Mouse (Mus musculus) ovary, postnatal 36 days (tissue): ENCODE measurements around the gene Efna2.

Experiments
- DNase-seq: peaks from one replicate; pipeline ENCODE4 v3.0.0; 2022; ENCODE audit warnings: low spot score, mixed read lengths

Efna2 gene

DNA sequence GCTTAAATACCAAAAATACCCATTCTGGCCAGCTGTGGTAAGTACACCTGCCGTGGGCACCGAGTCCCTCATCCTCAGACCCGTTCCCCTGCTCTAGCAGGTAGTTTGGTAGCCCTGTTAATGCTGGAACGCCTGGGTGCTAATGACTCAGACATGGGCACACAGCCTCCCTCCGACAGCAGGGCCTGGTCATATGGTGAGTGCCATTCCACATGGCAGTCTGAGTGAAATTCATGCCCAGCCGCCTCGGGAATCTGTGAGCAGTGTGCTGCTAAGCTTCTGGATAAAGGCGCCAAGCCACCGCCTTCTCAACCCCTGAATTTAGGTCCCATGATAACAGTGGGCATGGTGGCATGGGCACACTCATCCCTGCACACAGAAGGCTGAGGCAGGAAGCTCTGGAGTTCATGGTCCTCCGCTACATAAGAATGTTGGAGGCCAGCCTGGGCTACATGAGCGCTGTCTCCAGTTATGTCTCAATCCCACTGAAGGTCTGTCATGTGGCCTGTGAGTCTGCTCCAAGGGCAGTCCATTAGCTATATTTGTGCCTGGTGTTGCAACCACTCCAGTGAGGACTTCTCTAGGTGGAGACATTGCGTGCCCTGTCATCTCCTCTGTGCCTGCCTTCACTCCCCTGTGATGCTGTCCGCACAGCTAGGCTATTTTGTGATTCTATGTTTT is 57.0 kb downstream of the Efna2 start:
- DNase-seq: no peak

DNA sequence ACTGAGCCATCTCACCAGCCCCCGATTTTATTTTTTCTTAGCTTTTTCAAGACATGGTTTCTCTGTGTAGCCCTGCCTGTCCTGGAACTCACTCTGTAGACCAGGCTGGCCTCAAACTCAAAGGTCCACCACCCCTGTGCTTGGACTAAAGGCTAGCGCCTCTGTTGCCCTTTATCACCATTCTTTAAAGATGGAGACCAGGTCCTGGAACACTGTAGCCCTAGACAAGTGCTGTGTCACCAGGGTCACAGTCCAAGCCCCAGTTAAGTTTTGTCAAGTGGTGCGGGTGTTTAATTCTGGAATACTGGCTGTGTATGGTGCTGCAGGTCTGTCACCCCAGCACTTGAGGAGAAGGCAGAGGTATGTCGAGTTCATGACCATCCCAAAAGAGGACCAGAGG is 57.7 kb downstream of the Efna2 start:
- no peak for DNase-seq

DNA sequence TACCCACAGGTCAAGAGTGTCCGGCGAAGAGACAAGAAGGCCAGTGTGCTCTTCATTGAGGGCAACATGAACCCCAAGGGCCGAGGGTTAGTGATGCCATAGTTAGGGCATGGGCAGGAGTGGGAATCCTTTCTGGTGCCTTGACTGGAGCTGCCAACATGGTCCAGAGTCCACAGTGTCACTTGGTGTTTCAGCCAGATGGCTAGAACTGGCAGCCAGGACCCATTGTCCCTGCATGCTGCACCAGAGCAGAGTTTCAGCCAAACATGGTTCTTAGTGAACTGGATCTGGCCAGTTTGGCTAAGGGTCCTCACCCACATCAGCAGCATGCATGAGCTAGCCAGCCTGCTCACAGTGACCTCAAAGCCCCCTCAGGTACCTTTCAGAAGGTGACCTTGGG is 59.0 kb downstream of the Efna2 start:
- no peak for DNase-seq
